Mouse (Mus musculus): ENCODE results near the gene Lman2l.

DNA sequence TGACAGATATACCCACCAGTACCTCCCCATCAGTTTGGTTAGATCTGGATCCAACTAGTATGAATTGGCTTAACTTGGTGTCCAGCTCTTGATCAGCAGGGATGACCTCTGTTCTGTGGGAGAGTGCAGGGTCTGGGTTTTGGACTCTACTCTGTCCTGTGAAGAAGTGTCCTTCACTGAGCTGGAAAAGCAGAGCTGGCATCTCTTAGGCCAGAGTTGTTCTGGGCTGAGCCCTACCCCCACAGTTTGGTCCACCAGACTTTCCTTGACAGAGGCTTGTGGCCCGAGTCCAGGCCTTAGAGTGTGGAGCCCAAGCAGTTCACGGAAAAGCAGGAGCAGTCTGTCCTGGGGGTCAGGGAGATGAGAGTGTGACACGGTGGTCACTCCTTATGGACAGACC is 29.6 kb upstream of the Lman2l start:
- TF ChIP-seq CTCF (IDR thresholded peaks at IDR 0.05) (no peak), EP300 (IDR thresholded peaks at IDR 0.05) (no peak)
